Mouse (Mus musculus) limb, embryonic 13.5 days (tissue): ENCODE results near the gene Nuak2. TPM values are rescaled to one million over a fixed set of nuclear protein-coding genes. Genes with fewer than 3 reads are reported as not detected.
A peak's percentile ranks its signal among the peaks of the same experiment; 100 is the strongest.

ENCODE experiments used
- ATAC-seq: fragments of 200-750 bp; cut with Nextera tagmentation; 2 replicates; pipeline ENCODE4 v1.8.0; 2017; ENCODE audit warnings: low read depth, moderate number of reproducible peaks, moderate TSS enrichment; ENCODE audit not compliant: low FRiP score
- H3K27ac ChIP-seq: fragments of 300-500 bp; sonication (generic); 2 replicates; pipeline ENCODE4 v1.5.1; 2015; ENCODE audit warnings: inconsistent platforms, mild to moderate bottlenecking, moderate library complexity
- H3K27me3 ChIP-seq: fragments of 300-500 bp; sonication (generic); 2 replicates; pipeline ENCODE4 v1.6.1; 2015; ENCODE audit warnings: mild to moderate bottlenecking, inconsistent platforms
- H3K36me3 ChIP-seq: fragments of 300-500 bp; sonication (generic); 2 replicates; pipeline ENCODE4 v1.6.1; 2015; ENCODE audit warnings: inconsistent platforms, mild to moderate bottlenecking, moderate library complexity
- H3K4me1 ChIP-seq: fragments of 300-500 bp; sonication (generic); 2 replicates; pipeline ENCODE4 v1.6.1; 2015; ENCODE audit warnings: inconsistent platforms
- H3K4me2 ChIP-seq: fragments of 300-500 bp; sonication (generic); replicated peaks from 2 replicates; pipeline ENCODE4 v1.6.1; 2015; ENCODE audit warnings: inconsistent platforms, mild to moderate bottlenecking, moderate library complexity
- H3K4me3 ChIP-seq: fragments of 300-500 bp; sonication (generic); 2 replicates; pipeline ENCODE4 v1.5.1; 2015; ENCODE audit warnings: moderate library complexity, mild to moderate bottlenecking, inconsistent platforms
- H3K9ac ChIP-seq: fragments of 300-500 bp; sonication (generic); 2 replicates; pipeline ENCODE4 v1.6.1; 2015; ENCODE audit warnings: mild to moderate bottlenecking, inconsistent platforms
- H3K9me3 ChIP-seq: fragments of 300-500 bp; sonication (generic); 2 replicates; pipeline ENCODE4 v1.6.1; 2016; ENCODE audit warnings: inconsistent platforms
- WGBS: fragments of 180-500 bp; shearing (Covaris S2); methylation state at CpG from one replicate; pipeline ENCODE4 v1.1.7; 2015; 5-methylcytosine and 5-hydroxymethylcytosine counted together
- polyA plus RNA-seq: library from polyadenylated mRNA; unstranded; fragments of >200 nt; fragmentation: Nextera tagmentation; extraction: Ambion mirVana; gene quantifications from 2 replicates; pipeline ENCODE4 v1.2.1, GENCODE M21; 2015

Nuak2 gene
- polyA plus RNA-seq, 1 experiment from 2014 or later = 1.2 TPM

GRCm38 (mm10) chr1:132287445-132287844, 28.5 kb upstream of the Nuak2 start:
- no peak overlapping the region for H3K4me3 ChIP-seq
- H3K9me3 ChIP-seq = no peaks in the 10 kb centered on the region
- peaks cover 13% of the 10 kb centered on the region; the same call in 1 of the 2 replicates for H3K27me3 ChIP-seq
- ATAC-seq = no peak
- H3K4me1 ChIP-seq = peaks cover 21% of the 10 kb centered on the region
- no peak overlapping the region for H3K27ac ChIP-seq
- H3K36me3 ChIP-seq = no peaks in the 10 kb centered on the region
- H3K9ac ChIP-seq = no peak overlapping the region
- no peak overlapping the region for H3K4me2 ChIP-seq
- 74% methylated on average over 2 of the region's 2 CpGs for WGBS

DNA sequence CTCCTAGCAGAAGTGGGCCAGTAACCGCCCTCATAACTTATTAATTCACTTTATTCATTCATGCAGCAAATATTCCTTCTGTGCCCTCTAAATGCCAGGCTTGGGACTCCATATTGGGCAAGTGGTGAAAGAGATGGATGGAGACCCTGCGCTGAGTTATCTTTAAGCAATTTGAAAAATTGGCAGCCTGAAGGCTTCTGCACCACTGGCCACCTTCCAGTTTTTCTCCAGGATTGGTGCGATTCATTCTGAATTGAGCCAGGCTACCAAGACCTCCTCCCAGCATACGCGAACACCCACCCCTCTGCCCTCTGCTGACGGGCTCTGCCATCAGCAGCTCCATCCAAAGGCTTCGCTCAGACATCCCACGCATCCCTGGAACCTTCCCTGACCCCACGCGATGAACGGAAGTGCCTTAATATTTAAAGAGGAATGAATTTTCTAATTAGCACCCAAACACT, 27.9 kb upstream of the Nuak2 start:
- Histone ChIP-seq H3K4me3 (no peak overlapping the region), H3K9me3 (no peaks in the 10 kb centered on the region), H3K36me3 (no peaks in the 10 kb centered on the region), H3K4me1 (peaks cover 26% of the 10 kb centered on the region), H3K9ac (no peak overlapping the region), H3K4me2 (no peak overlapping the region), H3K27me3 (peaks cover 9% of the 10 kb centered on the region; the same call in 1 of the 2 replicates), H3K27ac (no peak overlapping the region)
- 22% methylated on average over 11 of the region's 11 CpGs for WGBS
- no peak for ATAC-seq

DNA sequence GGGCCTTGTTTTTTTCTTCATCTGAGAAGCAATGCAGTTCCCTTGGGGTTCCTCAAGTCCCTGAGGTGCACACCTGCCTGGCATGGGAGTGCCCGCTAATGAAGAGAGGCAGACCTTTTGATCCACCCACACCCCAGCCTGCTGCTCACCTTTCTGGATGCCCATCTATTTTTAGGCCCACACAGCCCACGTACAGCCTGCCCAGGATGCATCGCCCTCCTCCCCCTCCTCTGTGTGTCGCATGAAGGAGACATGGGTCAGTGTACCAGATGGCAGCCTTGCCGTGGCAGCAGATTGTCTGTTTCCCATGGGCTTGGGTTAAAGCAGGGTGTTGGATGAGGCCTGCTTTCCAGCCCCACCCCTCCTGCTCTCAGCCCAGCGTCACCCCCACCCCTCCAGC, 26.0 kb upstream of the Nuak2 start:
- no peak overlapping the region for H3K27ac ChIP-seq

GRCm38 (mm10) chr1:132290921-132291675, 24.8 kb upstream of the Nuak2 start:
- no peak for ATAC-seq
- 32% methylated on average over 11 of the region's 11 CpGs for WGBS

More for the DNA sequence above, 26.0 kb upstream of the Nuak2 start:
- ATAC-seq = no peak
- Histone ChIP-seq H3K4me2 (no peak overlapping the region), H3K9me3 (no peaks in the 10 kb centered on the region), H3K4me1 (peaks cover 27% of the 10 kb centered on the region), H3K9ac (no peak overlapping the region), H3K4me3 (no peak overlapping the region), H3K27me3 (peaks cover 16% of the 10 kb centered on the region), H3K36me3 (no peaks in the 10 kb centered on the region)
- WGBS = 82% methylated on average over 6 of the region's 6 CpGs

DNA sequence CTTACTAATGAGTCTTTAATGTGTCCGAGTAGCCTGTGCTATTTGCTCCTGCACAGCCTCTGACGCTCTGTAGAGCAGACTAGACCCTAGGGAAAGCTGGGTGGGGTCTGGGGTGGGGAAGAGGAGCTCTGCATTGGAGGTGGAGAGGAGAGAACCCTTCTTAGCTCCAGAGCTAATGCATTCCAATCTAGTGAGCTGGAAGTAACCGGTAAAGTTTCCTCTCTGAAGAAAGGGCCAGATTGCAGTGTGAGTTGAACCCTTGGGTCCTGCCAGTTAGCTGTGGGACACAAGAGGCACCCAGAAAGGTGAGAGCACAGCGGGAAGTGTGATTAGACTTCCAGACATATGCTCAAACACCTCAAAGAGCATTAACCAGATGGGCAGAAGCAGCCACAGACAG, 24.2 kb upstream of the Nuak2 start:
- WGBS = 13% methylated on average over 4 of the region's 4 CpGs
- Histone ChIP-seq H3K27me3 (peaks cover 21% of the 10 kb centered on the region), H3K9ac (no peak overlapping the region), H3K36me3 (no peaks in the 10 kb centered on the region), H3K4me3 (no peak overlapping the region), H3K4me2 (peak overlapping the region; percentile 25; the same call in 1 of the 2 replicates), H3K4me1 (peaks cover 27% of the 10 kb centered on the region), H3K9me3 (no peaks in the 10 kb centered on the region), H3K27ac (peak overlapping the region; percentile 56; the same call in 1 of the 2 replicates)
- ATAC-seq = peak; percentile 45; the same call in 1 of the 2 replicates

More at GRCm38 (mm10) chr1:132290921-132291675, 24.8 kb upstream of the Nuak2 start:
- H3K4me2 ChIP-seq = no peak overlapping the region
- H3K36me3 ChIP-seq = no peaks in the 10 kb centered on the region
- H3K27ac ChIP-seq = peak overlapping the region; percentile 10; the same call in 1 of the 2 replicates
- peaks cover 27% of the 10 kb centered on the region for H3K4me1 ChIP-seq
- H3K9ac ChIP-seq = no peak overlapping the region
- no peaks in the 10 kb centered on the region for H3K9me3 ChIP-seq
- peaks cover 21% of the 10 kb centered on the region for H3K27me3 ChIP-seq
- no peak overlapping the region for H3K4me3 ChIP-seq

GRCm38 (mm10) chr1:132292318-132293129, 23.4 kb upstream of the Nuak2 start:
- Histone ChIP-seq H3K4me2 (peak overlapping the region; percentile 25; the same call in 1 of the 2 replicates), H3K4me1 (peaks cover 27% of the 10 kb centered on the region), H3K9ac (no peak overlapping the region), H3K36me3 (no peaks in the 10 kb centered on the region), H3K27me3 (peaks cover 28% of the 10 kb centered on the region), H3K9me3 (no peaks in the 10 kb centered on the region), H3K27ac (peak overlapping the region; percentile 56; the same call in 1 of the 2 replicates), H3K4me3 (no peak overlapping the region)
- 26% methylated on average over 21 of the region's 21 CpGs for WGBS
- no peak; the same call in 1 of the 2 replicates for ATAC-seq

DNA sequence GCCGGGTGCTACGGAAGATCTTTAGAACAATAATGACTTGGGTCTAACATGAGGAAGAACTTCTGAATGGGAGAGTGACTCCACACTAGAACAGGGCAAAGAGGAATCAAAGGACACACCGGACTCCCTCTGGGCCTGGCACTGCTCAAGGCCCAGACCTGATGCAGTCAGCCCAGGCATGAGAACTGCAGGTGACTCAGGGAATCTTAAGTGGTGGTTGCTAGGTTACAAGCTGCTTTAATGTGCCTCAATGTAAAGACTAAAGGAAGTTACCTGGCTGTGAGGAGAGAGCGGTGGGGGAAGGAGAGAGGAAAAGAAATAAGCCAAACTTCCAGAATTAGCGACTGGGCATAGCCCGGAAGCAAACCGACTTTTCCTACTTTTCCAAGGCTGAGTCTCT, 20.4 kb upstream of the Nuak2 start:
- H3K4me3 ChIP-seq = no peak overlapping the region
- H3K36me3 ChIP-seq = no peaks in the 10 kb centered on the region
- no peak overlapping the region for H3K9ac ChIP-seq
- 76% methylated on average over 7 of the region's 7 CpGs for WGBS
- no peak overlapping the region for H3K27ac ChIP-seq
- peaks cover 58% of the 10 kb centered on the region for H3K27me3 ChIP-seq
- no peak overlapping the region for H3K4me2 ChIP-seq
- no peaks in the 10 kb centered on the region for H3K9me3 ChIP-seq
- peaks cover 35% of the 10 kb centered on the region for H3K4me1 ChIP-seq
- ATAC-seq = no peak

DNA sequence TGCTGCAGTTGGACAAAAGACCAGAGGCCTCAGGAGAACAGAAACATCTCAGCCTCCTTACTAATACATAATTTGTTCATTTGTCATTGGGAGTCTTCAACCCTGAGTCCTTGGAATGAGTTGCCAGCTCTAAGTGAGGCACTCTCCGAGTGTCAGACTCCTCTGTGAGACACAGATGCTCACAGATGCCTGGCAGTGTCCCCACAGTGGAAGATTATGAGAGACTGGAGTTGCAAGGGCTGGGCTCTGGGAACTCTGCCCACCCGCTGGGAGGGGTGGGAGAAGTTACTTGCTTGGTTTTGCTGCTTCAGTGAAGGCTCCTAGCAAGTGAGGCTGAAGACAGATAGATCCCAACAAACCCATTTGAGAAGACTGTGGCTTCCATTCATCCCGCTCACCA, 19.9 kb upstream of the Nuak2 start:
- no peak for ATAC-seq
- Histone ChIP-seq H3K4me3 (no peak overlapping the region), H3K27me3 (peaks cover 63% of the 10 kb centered on the region), H3K9me3 (no peaks in the 10 kb centered on the region), H3K36me3 (no peaks in the 10 kb centered on the region), H3K4me2 (no peak overlapping the region), H3K9ac (no peak overlapping the region), H3K27ac (no peak overlapping the region), H3K4me1 (peaks cover 32% of the 10 kb centered on the region)
- 72% methylated on average over 3 of the region's 3 CpGs for WGBS

DNA sequence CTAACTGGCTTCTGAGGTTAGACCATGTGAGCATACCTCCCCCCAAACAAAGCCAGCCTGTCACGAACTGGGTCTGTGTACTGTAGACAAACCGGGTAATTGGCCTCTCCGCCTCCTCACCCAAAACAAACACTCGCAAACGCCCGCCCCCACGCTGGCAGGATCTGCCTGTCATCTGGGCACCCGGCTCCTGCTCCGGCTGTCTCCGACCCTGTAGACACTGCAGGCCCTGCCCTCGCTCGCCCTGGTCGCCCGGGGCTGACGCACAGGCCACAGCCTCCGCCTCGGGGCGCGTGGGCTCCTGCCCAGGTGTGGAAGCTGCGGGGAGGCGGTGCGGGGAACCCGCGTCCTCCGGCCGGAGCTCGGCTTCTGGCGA, 17.5 kb upstream of the Nuak2 start, which contains the start of gene Klhdc8a:
TSS of gene Klhdc8a (plus strand) at position 202 of the 376 bp plus-strand sequence.
- Histone ChIP-seq H3K4me3 (peak within 1 kb of the TSS; percentile 59), H3K4me2 (peak within 1 kb of the TSS; percentile 100), H3K36me3 (no peaks in the 10 kb centered on the region), H3K9ac (peak within 1 kb of the TSS; percentile 72), H3K4me1 (peaks cover 12% of the 10 kb centered on the region), H3K9me3 (no peaks in the 10 kb centered on the region), H3K27ac (no peak within 1 kb of the TSS), H3K27me3 (peaks cover 85% of the 10 kb centered on the region)
- under 1% methylated on average over 28 of the region's 28 CpGs for WGBS
- ATAC-seq = peak; percentile 26; the same call in 1 of the 2 replicates

DNA sequence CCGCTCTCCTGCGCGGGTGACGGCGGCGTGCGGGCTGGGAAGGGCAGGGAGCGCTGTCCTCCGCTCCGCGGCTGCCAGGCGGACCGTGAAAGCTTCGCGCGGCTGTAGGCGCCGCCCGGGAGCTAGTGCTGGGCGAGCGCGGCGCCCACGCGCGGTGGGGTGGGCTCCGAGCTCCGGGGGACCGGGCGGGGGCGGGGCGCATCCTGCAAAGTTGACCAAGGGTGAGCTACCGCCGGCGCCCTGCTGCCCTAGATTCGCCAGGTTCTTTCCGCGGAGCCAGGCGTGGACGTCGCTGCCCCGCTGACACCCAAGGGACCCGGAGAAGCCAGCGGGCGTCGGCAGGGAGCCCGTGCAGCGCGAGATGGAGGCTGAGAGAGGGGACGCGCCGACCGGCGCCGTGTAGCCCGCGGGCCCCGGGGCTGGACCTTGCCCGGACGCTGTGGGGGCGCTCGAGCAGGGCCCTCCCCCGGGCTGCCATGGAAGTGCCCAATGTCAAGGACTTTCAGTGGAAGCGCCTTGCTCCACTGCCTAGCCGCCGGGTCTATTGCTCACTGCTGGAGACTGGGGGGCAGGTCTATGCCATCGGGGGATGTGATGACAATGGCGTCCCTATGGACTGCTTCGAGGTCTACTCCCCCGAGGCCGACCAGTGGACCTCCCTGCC, 17.0 kb upstream of the Nuak2 start:
- H3K9me3 ChIP-seq = no peaks in the 10 kb centered on the region
- peak; percentile 37; the same call in 1 of the 2 replicates for ATAC-seq
- WGBS = under 1% methylated on average over 70 of the region's 71 CpGs
- peak overlapping the region; percentile 72 for H3K9ac ChIP-seq
- no peak overlapping the region for H3K27ac ChIP-seq
- H3K4me2 ChIP-seq = peak overlapping the region; percentile 100
- H3K36me3 ChIP-seq = no peaks in the 10 kb centered on the region
- H3K27me3 ChIP-seq = peaks cover 85% of the 10 kb centered on the region
- H3K4me3 ChIP-seq = peak overlapping the region; percentile 59
- H3K4me1 ChIP-seq = peaks cover 12% of the 10 kb centered on the region

DNA sequence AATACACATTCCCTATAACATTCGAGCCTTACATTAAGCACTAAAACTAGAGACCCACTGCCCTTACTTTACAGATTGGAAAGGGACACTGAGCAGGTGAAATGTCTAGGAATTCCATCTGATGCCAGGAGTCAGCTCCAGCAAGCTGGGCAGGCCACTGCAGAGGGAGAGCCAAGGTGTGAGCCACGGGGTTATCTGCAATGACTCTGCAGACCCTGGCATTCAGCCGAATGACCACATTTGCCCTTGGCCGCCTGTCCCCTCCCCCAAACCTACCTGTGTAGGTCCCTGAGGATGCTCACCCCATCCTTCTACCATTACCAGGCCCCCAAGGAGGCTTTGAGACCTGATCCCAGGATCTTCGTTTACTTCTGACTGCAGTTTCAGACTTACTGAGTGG, 16.2 kb upstream of the Nuak2 start:
- Histone ChIP-seq H3K27ac (no peak overlapping the region), H3K9me3 (no peaks in the 10 kb centered on the region), H3K27me3 (peaks cover 85% of the 10 kb centered on the region), H3K4me3 (no peak overlapping the region), H3K36me3 (no peaks in the 10 kb centered on the region), H3K4me2 (0 out of 2 replicates have a peak overlapping the region, but pooled peaks have one; percentile 100), H3K4me1 (peaks cover 12% of the 10 kb centered on the region), H3K9ac (no peak overlapping the region)
- ATAC-seq = no peak
- WGBS = 77% methylated on average over 5 of the region's 5 CpGs
